Comparison of ENCODE assay signal across 12 mouse cellular contexts in genomic region chr4:141016311-141016710, GRCm38 (mm10). TPM values are rescaled to one million over a fixed set of nuclear protein-coding genes. Genes with fewer than 3 reads are reported as not detected.
DNase-seq lines count a peak whose midpoint lies in the region; ATAC-seq and TF ChIP-seq lines count a peak whose summit lies in the region.
"Had no signal": no experiment of that assay in that cellular context is flagged by ENCODE, and none has a peak within 500 bp of the region (broad histone marks: within the 10 kb centered on the region; RNA-seq: fewer than 3 reads in every experiment).

No protein-coding gene starts in this region.

- no peak for DNase-seq in forebrain, embryonic 11.5 days (ENCODE audit: low spot score)
- no peak for DNase-seq in liver, postnatal 0 days
- DNase-seq in brain, adult 2 months (ENCODE audit: low read depth, low spot score), result peak; percentile 75
- no peak for DNase-seq in limb, embryonic 11.5 days (ENCODE audit: low spot score)
- DNase-seq in spleen, postnatal 4 days (ENCODE audit: low spot score in 2 of 2), result no peak
- DNase-seq: cerebellum, adult 9-10 months; layer of hippocampus, postnatal 36 days; thymus, adult 2 months had no signal

- TF ChIP-seq CTCF in liver, postnatal 0 days (IDR thresholded peaks at IDR 0.05; ENCODE audit: low read depth), result no peak

- WGBS in forebrain, embryonic 13.5 days, result 86% methylated on average over 9 of the region's 9 CpGs
- 87% methylated on average over 9 of the region's 9 CpGs for WGBS in forebrain, embryonic 11.5 days
- WGBS in liver, postnatal 0 days (ENCODE audit: insufficient replicate concordance), result 61% methylated on average over 9 of the region's 9 CpGs
- WGBS in liver, embryonic 12.5 days (ENCODE audit: insufficient replicate concordance), result 66% methylated on average over 9 of the region's 9 CpGs
- 83% methylated on average over 9 of the region's 9 CpGs for WGBS in limb, embryonic 11.5 days

- TF ChIP-seq EP300 in liver, postnatal 0 days (IDR thresholded peaks at IDR 0.05; ENCODE audit: low read depth), result no peak

- H3K36me3 ChIP-seq in forebrain, embryonic 13.5 days (ENCODE audit: poor library complexity, severe bottlenecking), result peaks cover 72% of the 10 kb centered on the region
- peaks cover 2% of the 10 kb centered on the region; the same call in 1 of the 2 replicates for H3K36me3 ChIP-seq in forebrain, embryonic 11.5 days (ENCODE audit: control insufficient read depth, insufficient read depth, low read length)
- no peaks in the 10 kb centered on the region for H3K36me3 ChIP-seq in liver, postnatal 0 days (replicated peaks; ENCODE audit: insufficient read depth, low read length)
- H3K36me3 ChIP-seq in liver, embryonic 12.5 days, result peaks cover 4% of the 10 kb centered on the region; the same call in 1 of the 2 replicates
- peaks cover 23% of the 10 kb centered on the region; the same call in 1 of the 2 replicates for H3K36me3 ChIP-seq in limb, embryonic 11.5 days (ENCODE audit: control insufficient read depth, insufficient read depth, low read length)

- H3K9me3 ChIP-seq in forebrain, embryonic 13.5 days (replicated peaks), result no peaks in the 10 kb centered on the region
- H3K9me3 ChIP-seq in forebrain, embryonic 11.5 days (ENCODE audit: control insufficient read depth, low read length), result no peaks in the 10 kb centered on the region
- H3K9me3 ChIP-seq in liver, postnatal 0 days (ENCODE audit: low read length), result no peaks in the 10 kb centered on the region
- H3K9me3 ChIP-seq in liver, embryonic 12.5 days (replicated peaks), result no peaks in the 10 kb centered on the region
- H3K9me3 ChIP-seq in limb, embryonic 11.5 days (ENCODE audit: control insufficient read depth, low read length), result no peaks in the 10 kb centered on the region

- H3K4me1 ChIP-seq in forebrain, embryonic 13.5 days, result peaks cover 84% of the 10 kb centered on the region
- H3K4me1 ChIP-seq in forebrain, embryonic 11.5 days (replicated peaks; ENCODE audit: control insufficient read depth, insufficient read depth, low read length), result peaks cover 24% of the 10 kb centered on the region
- no peaks in the 10 kb centered on the region for H3K4me1 ChIP-seq in liver, postnatal 0 days (ENCODE audit: insufficient read depth)
- no peaks in the 10 kb centered on the region for H3K4me1 ChIP-seq in liver, embryonic 12.5 days
- peaks cover 26% of the 10 kb centered on the region for H3K4me1 ChIP-seq in limb, embryonic 11.5 days (ENCODE audit: control insufficient read depth, insufficient read depth, low read length)

- H3K4me2 ChIP-seq in forebrain, embryonic 13.5 days, result no peak overlapping the region
- no peak overlapping the region for H3K4me2 ChIP-seq in forebrain, embryonic 11.5 days (ENCODE audit: low read depth, low read length, severe bottlenecking)
- no peak overlapping the region for H3K4me2 ChIP-seq in liver, postnatal 0 days (ENCODE audit: low read depth, low read length)
- H3K4me2 ChIP-seq in liver, embryonic 12.5 days, result no peak overlapping the region
- H3K4me2 ChIP-seq in limb, embryonic 11.5 days (ENCODE audit: low read depth, severe bottlenecking), result no peak overlapping the region

- no peaks in the 10 kb centered on the region for H3K27me3 ChIP-seq in forebrain, embryonic 13.5 days
- H3K27me3 ChIP-seq in forebrain, embryonic 11.5 days (ENCODE audit: control insufficient read depth, insufficient read depth, low read length), result no peaks in the 10 kb centered on the region
- peaks cover 9% of the 10 kb centered on the region for H3K27me3 ChIP-seq in liver, postnatal 0 days (ENCODE audit: insufficient read depth, low read length)
- H3K27me3 ChIP-seq in liver, embryonic 12.5 days (replicated peaks), result peaks cover 24% of the 10 kb centered on the region
- no peaks in the 10 kb centered on the region for H3K27me3 ChIP-seq in limb, embryonic 11.5 days (ENCODE audit: control insufficient read depth, insufficient read depth, low read length)

- no peak overlapping the region for H3K4me3 ChIP-seq in forebrain, embryonic 13.5 days
- no peak overlapping the region for H3K4me3 ChIP-seq in forebrain, embryonic 11.5 days (ENCODE audit: low read depth, low read length)
- H3K4me3 ChIP-seq in liver, postnatal 0 days (ENCODE audit: low read depth, low read length), result no peak overlapping the region
- no peak overlapping the region for H3K4me3 ChIP-seq in liver, embryonic 12.5 days
- no peak overlapping the region for H3K4me3 ChIP-seq in limb, embryonic 11.5 days (ENCODE audit: low read depth, low read length)

- no peak overlapping the region for H3K9ac ChIP-seq in forebrain, embryonic 13.5 days
- no peak overlapping the region for H3K9ac ChIP-seq in forebrain, embryonic 11.5 days (ENCODE audit: low read length)
- H3K9ac ChIP-seq in liver, postnatal 0 days (replicated peaks), result no peak overlapping the region
- no peak overlapping the region for H3K9ac ChIP-seq in liver, embryonic 12.5 days
- H3K9ac ChIP-seq in limb, embryonic 11.5 days (ENCODE audit: low read length), result no peak overlapping the region

- peak overlapping the region; percentile 77 for H3K27ac ChIP-seq in forebrain, embryonic 13.5 days
- H3K27ac ChIP-seq in forebrain, embryonic 11.5 days (ENCODE audit: low read depth, low read length), result no peak overlapping the region
- H3K27ac ChIP-seq in liver, postnatal 0 days (ENCODE audit: low read depth), result no peak overlapping the region
- H3K27ac ChIP-seq in liver, embryonic 12.5 days, result no peak overlapping the region
- 0 out of 2 replicates have a peak overlapping the region, but pooled peaks have one; percentile 52 for H3K27ac ChIP-seq in limb, embryonic 11.5 days (replicated peaks; ENCODE audit: low read depth, low read length)

- ATAC-seq in forebrain, embryonic 13.5 days, result no peak
- no peak for ATAC-seq in forebrain, embryonic 11.5 days (replicated peaks; ENCODE audit: low FRiP score)
- 0 out of 2 replicates have a peak, but pooled peaks have one; percentile 18 for ATAC-seq in liver, postnatal 0 days
- no peak for ATAC-seq in liver, embryonic 12.5 days
- ATAC-seq in limb, embryonic 11.5 days (ENCODE audit: insufficient number of reproducible peaks, low FRiP score, low TSS enrichment, low read depth), result no peak
- ATAC-seq in monocyte, adult 5-6 weeks (replicated peaks; ENCODE audit: insufficient number of reproducible peaks, low FRiP score, low TSS enrichment, poor library complexity, severe bottlenecking), result no peak
- ATAC-seq: inflammation-experienced regulatory T-cells, adult 6 months had no signal

RNA-seq across cellular contexts. Expression of gene Mfap2, which starts 6.1 kb away (rescaled TPM):
- 253 and 270 TPM in 2 replicates for polyA plus RNA-seq in forebrain, embryonic 13.5 days (2015; fragmentation: Nextera tagmentation; extraction: Ambion mirVana)
- 263 and 298 TPM in 2 replicates for polyA plus RNA-seq in forebrain, embryonic 11.5 days (2014; fragmentation: Nextera tagmentation; extraction: Ambion mirVana)
- polyA plus RNA-seq in liver, postnatal 0 days (2015; fragmentation: Nextera tagmentation; extraction: Ambion mirVana), result 14.1 and 14.6 TPM in 2 replicates
- 40.7 and 46.7 TPM in 2 replicates for polyA plus RNA-seq in liver, embryonic 12.5 days (2016; fragmentation: Nextera tagmentation; extraction: Ambion mirVana)
- polyA plus RNA-seq in limb, embryonic 11.5 days (2014; fragmentation: Nextera tagmentation; extraction: Ambion mirVana), result 485 and 517 TPM in 2 replicates
- total RNA-seq in monocyte, adult 5-6 weeks (2017), result not detected in 3 replicates
- polyA plus RNA-seq: inflammation-experienced regulatory T-cells, adult 6 months had no signal

RNA-seq across cellular contexts. Expression of gene Atp13a2, which starts 29.6 kb away (rescaled TPM):
- polyA plus RNA-seq in forebrain, embryonic 13.5 days (2015; fragmentation: Nextera tagmentation; extraction: Ambion mirVana), result 76.9 and 85.9 TPM in 2 replicates
- polyA plus RNA-seq in forebrain, embryonic 11.5 days (2014; fragmentation: Nextera tagmentation; extraction: Ambion mirVana), result 51.2 and 54.9 TPM in 2 replicates
- polyA plus RNA-seq in liver, postnatal 0 days (2015; fragmentation: Nextera tagmentation; extraction: Ambion mirVana), result 13.2 and 15.8 TPM in 2 replicates
- 30.8 and 31.4 TPM in 2 replicates for polyA plus RNA-seq in liver, embryonic 12.5 days (2016; fragmentation: Nextera tagmentation; extraction: Ambion mirVana)
- 27.8 and 28.7 TPM in 2 replicates for polyA plus RNA-seq in limb, embryonic 11.5 days (2014; fragmentation: Nextera tagmentation; extraction: Ambion mirVana)
- 29.4 to 38.3 TPM (median 34.3 TPM) in 3 replicates for total RNA-seq in monocyte, adult 5-6 weeks (2017)

RNA-seq across cellular contexts. Expression of gene Crocc, which starts 44.0 kb away (rescaled TPM):
- polyA plus RNA-seq in forebrain, embryonic 13.5 days (2015; fragmentation: Nextera tagmentation; extraction: Ambion mirVana), result 7.4 and 7.7 TPM in 2 replicates
- 14.3 and 15.3 TPM in 2 replicates for polyA plus RNA-seq in forebrain, embryonic 11.5 days (2014; fragmentation: Nextera tagmentation; extraction: Ambion mirVana)
- 0.32 and 0.47 TPM in 2 replicates for polyA plus RNA-seq in liver, postnatal 0 days (2015; fragmentation: Nextera tagmentation; extraction: Ambion mirVana)
- polyA plus RNA-seq in liver, embryonic 12.5 days (2016; fragmentation: Nextera tagmentation; extraction: Ambion mirVana), result 1.8 and 2.0 TPM in 2 replicates
- 8.7 and 9.0 TPM in 2 replicates for polyA plus RNA-seq in limb, embryonic 11.5 days (2014; fragmentation: Nextera tagmentation; extraction: Ambion mirVana)
- total RNA-seq in monocyte, adult 5-6 weeks (2017), result 4.8 to 12.1 TPM (median 8.5 TPM) in 3 replicates

RNA-seq across cellular contexts. Expression of gene Sdhb, which starts 55.3 kb away (rescaled TPM):
- polyA plus RNA-seq in forebrain, embryonic 13.5 days (2015; fragmentation: Nextera tagmentation; extraction: Ambion mirVana), result 478 and 480 TPM in 2 replicates
- polyA plus RNA-seq in forebrain, embryonic 11.5 days (2014; fragmentation: Nextera tagmentation; extraction: Ambion mirVana), result 375 and 401 TPM in 2 replicates
- 312 and 329 TPM in 2 replicates for polyA plus RNA-seq in liver, postnatal 0 days (2015; fragmentation: Nextera tagmentation; extraction: Ambion mirVana)
- 241 and 248 TPM in 2 replicates for polyA plus RNA-seq in liver, embryonic 12.5 days (2016; fragmentation: Nextera tagmentation; extraction: Ambion mirVana)
- 403 and 421 TPM in 2 replicates for polyA plus RNA-seq in limb, embryonic 11.5 days (2014; fragmentation: Nextera tagmentation; extraction: Ambion mirVana)
- 122 to 131 TPM (median 125 TPM) in 3 replicates for total RNA-seq in monocyte, adult 5-6 weeks (2017)

Comparison
In these comparisons a context has a peak if more than half of its experiments do, and no peak if none do; other contexts are left out.
1. H3K27ac ChIP-seq: peak in forebrain, embryonic 13.5 days (single experiment) and limb, embryonic 11.5 days (single experiment); none in forebrain, embryonic 11.5 days (single experiment), liver, postnatal 0 days (single experiment) and liver, embryonic 12.5 days (single experiment).